In genomic region chr7:123065951-123066351, GRCm38 (mm10) we compare ENCODE assay signal across 9 mouse cellular contexts. TPM values are rescaled to one million over a fixed set of nuclear protein-coding genes. Genes with fewer than 3 reads are reported as not detected.
DNase-seq lines count a peak whose midpoint lies in the region; ATAC-seq and TF ChIP-seq lines count a peak whose summit lies in the region.
"Had no signal": no experiment of that assay in that cellular context is flagged by ENCODE, and none has a peak within 500 bp of the region (broad histone marks: within the 10 kb centered on the region; RNA-seq: fewer than 3 reads in every experiment).

No protein-coding gene starts in this region.

- TF ChIP-seq POLR2A in brain, embryonic 14.5 days (IDR thresholded peaks at IDR 0.05; ENCODE audit: borderline replicate concordance, extremely low read depth, insufficient read depth, insufficient read length, poor library complexity, severe bottlenecking) = no peak

- no peak overlapping the region for H3K4me3 ChIP-seq in liver, postnatal 0 days (ENCODE audit: low read depth, low read length)
- no peak overlapping the region for H3K4me3 ChIP-seq in liver, embryonic 11.5 days (ENCODE audit: low read depth, low read length)
- H3K4me3 ChIP-seq: stomach, embryonic 15.5 days had no signal

- H3K27ac ChIP-seq in liver, postnatal 0 days (ENCODE audit: low read depth) = no peak overlapping the region
- H3K27ac ChIP-seq in liver, embryonic 11.5 days (ENCODE audit: low read depth, low read length) = no peak overlapping the region
- H3K27ac ChIP-seq: stomach, embryonic 15.5 days had no signal

- intact Hi-C loops in gastrocnemius, postnatal 14 days (cut with DNase I; ENCODE audit: low total_unique reads) = no loop called here

- no peak for TF ChIP-seq CTCF in brain, embryonic 14.5 days (IDR thresholded peaks at IDR 0.05; ENCODE audit: borderline replicate concordance, extremely low read depth, insufficient read depth, insufficient read length)
- TF ChIP-seq CTCF in liver, postnatal 0 days (IDR thresholded peaks at IDR 0.05; ENCODE audit: low read depth) = no peak

- H3K4me2 ChIP-seq in liver, postnatal 0 days (ENCODE audit: low read depth, low read length) = no peak overlapping the region
- no peak overlapping the region for H3K4me2 ChIP-seq in liver, embryonic 11.5 days
- H3K4me2 ChIP-seq: stomach, embryonic 15.5 days had no signal

- ATAC-seq in liver, postnatal 0 days = no peak
- no peak for ATAC-seq in liver, embryonic 11.5 days (replicated peaks; ENCODE audit: low FRiP score)

- DNase-seq in NIH3T3 (ENCODE audit: low read depth) = peak; percentile 78
- peak; percentile 76 for DNase-seq in brain, embryonic 14.5 days (ENCODE audit: low read depth)
- peak; percentile 17 for DNase-seq in gastrocnemius, postnatal 14 days
- DNase-seq in left cerebral cortex, adult 9 months (ENCODE audit: low spot score in 2 of 2) = peak; percentile 60 to 89
- DNase-seq in liver, postnatal 0 days = no peak
- DNase-seq in kidney, postnatal 4 days = no peak
- DNase-seq in liver, embryonic 11.5 days (ENCODE audit: low spot score) = no peak
- no peak for DNase-seq in ovary, postnatal 10 days (ENCODE audit: low spot score)

- no peak overlapping the region for H3K9ac ChIP-seq in liver, postnatal 0 days (replicated peaks)
- no peak overlapping the region for H3K9ac ChIP-seq in liver, embryonic 11.5 days (ENCODE audit: low read depth, low read length)
- H3K9ac ChIP-seq: stomach, embryonic 15.5 days had no signal

- no peak for TF ChIP-seq EP300 in liver, postnatal 0 days (IDR thresholded peaks at IDR 0.05; ENCODE audit: low read depth)

- H3K27me3 ChIP-seq in liver, postnatal 0 days (ENCODE audit: insufficient read depth, low read length) = no peaks in the 10 kb centered on the region
- H3K27me3 ChIP-seq in liver, embryonic 11.5 days (replicated peaks; ENCODE audit: control insufficient read depth, insufficient read depth, low read length) = no peaks in the 10 kb centered on the region
- H3K27me3 ChIP-seq: stomach, embryonic 15.5 days had no signal

- 79% methylated on average over 13 of the region's 13 CpGs for WGBS in liver, postnatal 0 days (ENCODE audit: insufficient replicate concordance)
- WGBS in liver, embryonic 11.5 days = 88% methylated on average over 13 of the region's 13 CpGs

- H3K36me3 ChIP-seq in liver, postnatal 0 days (replicated peaks; ENCODE audit: insufficient read depth, low read length) = no peaks in the 10 kb centered on the region
- H3K36me3 ChIP-seq in liver, embryonic 11.5 days (ENCODE audit: control insufficient read depth, insufficient read depth, low read length) = no peaks in the 10 kb centered on the region
- H3K36me3 ChIP-seq: stomach, embryonic 15.5 days had no signal

- H3K4me1 ChIP-seq in liver, postnatal 0 days (ENCODE audit: insufficient read depth) = no peaks in the 10 kb centered on the region
- no peaks in the 10 kb centered on the region for H3K4me1 ChIP-seq in liver, embryonic 11.5 days (replicated peaks; ENCODE audit: control insufficient read depth, insufficient read depth, low read length)

- peaks cover 2% of the 10 kb centered on the region; the same call in 1 of the 2 replicates for H3K9me3 ChIP-seq in liver, postnatal 0 days (ENCODE audit: low read length)
- H3K9me3 ChIP-seq in liver, embryonic 11.5 days (ENCODE audit: control insufficient read depth, low read length) = no peaks in the 10 kb centered on the region
- H3K9me3 ChIP-seq: stomach, embryonic 15.5 days had no signal

RNA-seq across cellular contexts. Expression of gene Tnrc6a, which starts 57.7 kb away (rescaled TPM):
- polyA plus RNA-seq in brain, embryonic 14.5 days (2012; rRNA removed) = 78.8 and 88.9 TPM in 2 replicates
- 10 to 100 TPM; 20.1 to 20.7 TPM for total RNA-seq in gastrocnemius, postnatal 14 days (2021)
- 26.8 and 28.9 TPM in 2 replicates for polyA plus RNA-seq in liver, postnatal 0 days (2015; fragmentation: Nextera tagmentation; extraction: Ambion mirVana)
- 36.4 and 41.1 TPM in 2 replicates for polyA plus RNA-seq in liver, embryonic 11.5 days (2014; fragmentation: Nextera tagmentation; extraction: Ambion mirVana)

Comparison
In these comparisons a context has a peak if more than half of its experiments do, and no peak if none do; other contexts are left out.
1. DNase-seq: peak in NIH3T3 (single experiment), brain, embryonic 14.5 days (single experiment), gastrocnemius, postnatal 14 days (single experiment) and left cerebral cortex, adult 9 months (2 of 2); none in liver, postnatal 0 days (single experiment), kidney, postnatal 4 days (0 of 2), liver, embryonic 11.5 days (single experiment) and ovary, postnatal 10 days (single experiment).